Mouse (Mus musculus) lung, postnatal 14 days (tissue): Measurements from ENCODE around the gene Serpina7.
A peak's percentile ranks its signal among the peaks of the same experiment; 100 is the strongest.

Source experiments
- DNase-seq: peaks from one replicate; pipeline ENCODE4 v3.0.0; 2021

Gene Serpina7

DNA sequence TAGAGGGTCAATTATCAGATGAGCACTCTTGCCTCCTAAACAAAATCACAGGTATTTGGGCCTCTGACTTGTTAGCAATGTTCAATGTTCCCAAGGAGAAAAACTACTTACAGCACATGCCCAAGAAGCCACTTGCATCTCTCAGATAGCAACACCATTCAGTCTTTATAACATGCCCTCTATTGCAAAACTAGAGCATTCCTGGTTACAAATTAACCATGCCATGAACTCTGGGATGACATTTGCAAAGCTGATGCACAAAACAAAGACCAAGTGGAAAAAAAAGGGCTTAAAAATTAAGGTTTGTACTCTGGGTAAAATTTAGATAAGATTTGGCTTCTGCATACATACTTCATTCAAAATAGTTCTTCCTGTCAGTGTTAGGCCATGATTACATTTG lies at the start of gene Serpina7:
Gene Serpina7, minus strand, starts transcription at position 160 of the 400 bp plus-strand sequence.
- DNase-seq, result no peak

- peak; percentile 4 for DNase-seq
Measured at GRCm38 (mm10) chrX:139134031-139134430, 49.0 kb upstream of the Serpina7 start.

DNA sequence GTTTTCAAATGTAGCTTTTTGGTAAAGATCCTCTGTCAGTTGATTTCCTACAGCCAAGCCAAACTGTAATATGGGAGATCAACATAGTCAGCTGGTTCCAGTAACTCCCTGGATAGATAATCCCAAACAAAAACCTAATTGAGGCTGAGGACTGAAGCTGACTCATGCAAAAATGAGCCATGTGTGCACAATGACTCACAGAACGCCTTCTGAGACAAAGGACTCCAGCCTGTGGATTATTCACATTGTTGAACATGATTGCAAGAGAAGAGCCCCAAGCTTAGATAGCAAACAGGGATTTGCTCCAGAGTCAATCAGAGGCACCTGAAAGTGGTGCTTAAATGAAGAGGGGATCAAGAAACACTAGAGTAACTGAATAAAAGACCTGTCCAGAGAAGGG lies 12.2 kb upstream of the Serpina7 start:
- DNase-seq, result no peak

DNA sequence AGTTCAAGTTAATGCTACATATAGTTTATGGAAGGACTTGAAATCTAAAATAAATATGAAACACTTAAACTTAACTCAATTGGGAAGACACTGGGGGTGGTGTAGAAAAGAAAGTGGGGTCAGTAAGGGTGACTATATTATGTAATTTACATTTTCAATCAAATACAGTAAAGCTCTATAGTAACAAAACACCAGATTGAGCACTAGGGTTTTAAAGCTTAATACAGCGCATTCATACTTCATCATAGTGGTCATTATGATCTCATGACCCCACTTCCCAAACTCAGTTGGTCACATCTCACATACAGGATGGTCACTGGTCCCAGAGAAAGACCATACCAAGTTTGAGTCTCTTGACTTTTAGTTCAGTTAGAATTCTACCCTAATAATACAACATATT lies 907 bp upstream of the Serpina7 start, which contains the start of gene 4930513O06Rik:
Gene 4930513O06Rik, plus strand, starts transcription at position 301 of the 400 bp plus-strand sequence.
- DNase-seq, result no peak

- DNase-seq, result no peak
Measured at GRCm38 (mm10) chrX:139078493-139078892, 6.5 kb downstream of the Serpina7 start.

GRCm38 (mm10) chrX:139064078-139064477 lies 21.0 kb downstream of the Serpina7 start:
- no peak for DNase-seq

- no peak for DNase-seq
Measured at GRCm38 (mm10) chrX:139053149-139053548, 31.9 kb downstream of the Serpina7 start.

DNA sequence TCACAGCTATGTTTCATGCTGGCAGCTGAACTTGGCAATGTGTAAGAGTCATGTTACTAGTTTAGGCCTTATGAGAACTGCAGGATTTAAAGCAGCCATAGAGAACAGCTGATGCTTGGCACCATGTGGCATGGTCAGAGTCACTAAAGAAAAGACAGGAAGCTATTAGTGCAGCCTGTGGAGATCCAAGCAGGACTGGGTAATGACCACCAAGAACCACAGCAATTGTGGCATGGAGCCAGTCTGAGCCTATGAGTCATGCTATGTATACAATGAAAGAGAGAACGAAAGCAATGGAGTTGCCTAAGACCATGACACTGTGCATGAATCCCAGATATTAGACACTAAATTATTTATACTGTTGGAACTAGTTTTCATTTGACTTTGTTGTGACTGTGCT lies 33.1 kb downstream of the Serpina7 start:
- DNase-seq, result no peak

GRCm38 (mm10) chrX:139041148-139041547 lies 43.9 kb downstream of the Serpina7 start:
- no peak for DNase-seq

DNA sequence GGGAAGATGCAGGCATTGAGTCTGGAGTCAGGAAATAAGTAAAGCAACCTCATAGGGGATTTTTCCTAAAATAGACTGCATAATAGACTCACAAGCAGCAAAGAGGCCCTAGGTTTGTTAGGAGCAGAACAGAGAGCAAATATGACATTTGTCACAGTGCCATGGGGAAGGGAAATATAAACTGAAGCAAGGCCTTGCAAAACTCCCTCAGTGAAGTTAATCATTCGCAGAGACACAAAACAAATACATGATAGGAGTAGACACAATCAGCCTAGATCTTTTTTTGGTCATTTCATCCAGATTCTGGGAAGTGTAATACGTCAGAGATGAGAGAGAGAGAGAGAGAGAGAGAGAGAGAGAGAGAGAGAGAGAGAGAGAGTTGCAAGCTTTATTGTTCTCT lies 45.7 kb downstream of the Serpina7 start:
- DNase-seq, result no peak

DNA sequence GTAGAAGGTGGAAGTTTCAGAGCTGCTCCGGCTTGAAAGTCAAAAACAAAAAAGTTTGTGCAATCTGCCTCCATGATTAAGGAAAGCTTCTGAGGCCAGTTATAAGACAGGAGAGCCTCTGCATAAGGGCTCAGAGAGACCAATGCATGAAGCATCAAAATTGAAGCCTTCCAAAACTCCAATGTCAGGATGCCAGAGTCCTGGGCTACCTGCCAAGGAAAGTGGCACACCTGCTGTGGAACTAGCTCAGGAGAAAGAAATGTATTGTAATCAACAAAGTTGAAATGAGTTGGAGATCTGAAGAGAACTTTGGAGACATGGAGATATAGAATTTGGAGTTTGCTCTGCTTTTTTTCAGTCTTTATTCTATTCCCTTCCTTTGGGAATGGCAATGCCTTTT lies 47.4 kb downstream of the Serpina7 start:
- no peak for DNase-seq
